Mouse (Mus musculus): ENCODE measurements at regions not wholly inside any gene's neighbourhood (a gene's known extent, or its start where the extent isn't known, plus 50 kb on each side); places are given as distances from the start of the nearest gene placed in this dataset.

GRCm38 (mm10) chr3:68758609-68759008 is 68.2 kb downstream of the Il12a start:
- CTCF ChIA-PET = no interaction called here

GRCm38 (mm10) chr3:68759375-68759774 is 68.9 kb downstream of the Il12a start:
- CTCF ChIA-PET = no interaction called here

- CTCF ChIA-PET = interaction anchor here (0.7 kb wide), 1 partner anchor 10 kb away, joined by 3 read pairs; no protein-coding TSS in a partner anchor
Measured at GRCm38 (mm10) chr3:68760806-68761205, 70.4 kb downstream of the Il12a start.

- CTCF ChIA-PET = interaction anchor here (0.7 kb wide), 1 partner anchor 10 kb away, joined by 3 read pairs; no protein-coding TSS in a partner anchor
Measured at GRCm38 (mm10) chr3:68761242-68761625, 70.8 kb downstream of the Il12a start.

- CTCF ChIA-PET = interaction anchor here (0.6 kb wide), 1 partner anchor 13 kb away, joined by 20 read pairs; no protein-coding TSS in a partner anchor
Measured at GRCm38 (mm10) chr3:68761626-68762331, 71.3 kb downstream of the Il12a start.

- CTCF ChIA-PET = no interaction called here
Measured at GRCm38 (mm10) chr3:68762988-68763387, 72.5 kb downstream of the Il12a start.

GRCm38 (mm10) chr3:68764336-68764735 is 73.9 kb downstream of the Il12a start:
- CTCF ChIA-PET = no interaction called here

- CTCF ChIA-PET = no interaction called here
Measured at GRCm38 (mm10) chr3:68764917-68765598, 74.6 kb downstream of the Il12a start.

- CTCF ChIA-PET = no interaction called here
Measured at GRCm38 (mm10) chr3:68771579-68771978, 81.1 kb downstream of the Il12a start.

GRCm38 (mm10) chr3:68777801-68778200 is 87.4 kb downstream of the Il12a start:
- CTCF ChIA-PET = no interaction called here

GRCm38 (mm10) chr3:68778354-68779040 is 88.1 kb downstream of the Il12a start:
- CTCF ChIA-PET = no interaction called here

- CTCF ChIA-PET = interaction anchor here (0.6 kb wide), 1 partner anchor 158 kb away, joined by 8 read pairs; no protein-coding TSS in a partner anchor
Measured at GRCm38 (mm10) chr3:68780843-68781242, 88.5 kb upstream of the 1110032F04Rik start.

- CTCF ChIA-PET = no interaction called here
Measured at GRCm38 (mm10) chr3:68781466-68781865, 87.9 kb upstream of the 1110032F04Rik start.

- CTCF ChIA-PET = no interaction called here
Measured at GRCm38 (mm10) chr3:68782363-68782762, 87.0 kb upstream of the 1110032F04Rik start.

GRCm38 (mm10) chr3:68783666-68784416 is 85.5 kb upstream of the 1110032F04Rik start:
- CTCF ChIA-PET = no interaction called here

GRCm38 (mm10) chr3:68786771-68787170 is 82.6 kb upstream of the 1110032F04Rik start:
- CTCF ChIA-PET = no interaction called here

- CTCF ChIA-PET = no interaction called here
Measured at GRCm38 (mm10) chr3:68787385-68788175, 81.8 kb upstream of the 1110032F04Rik start.

- CTCF ChIA-PET = interaction anchor here (0.5 kb wide), 1 partner anchor 172 kb away, joined by 4 read pairs; no protein-coding TSS in a partner anchor
Measured at GRCm38 (mm10) chr3:68789491-68789890, 79.9 kb upstream of the 1110032F04Rik start.

- CTCF ChIA-PET = interaction anchor here (0.7 kb wide), 1 partner anchor 103 kb away, joined by 3 read pairs; no protein-coding TSS in a partner anchor
Measured at GRCm38 (mm10) chr3:68790466-68790865, 78.9 kb upstream of the 1110032F04Rik start.

- CTCF ChIA-PET = no interaction called here
Measured at GRCm38 (mm10) chr3:68792883-68793282, 76.5 kb upstream of the 1110032F04Rik start.

GRCm38 (mm10) chr3:68793923-68794322 is 75.5 kb upstream of the 1110032F04Rik start:
- CTCF ChIA-PET = no interaction called here

Data from spleen, embryonic (tissue).